Mouse (Mus musculus) stomach, postnatal 0 days (tissue): Measurements from ENCODE around the gene 3110040M04Rik. TPM values are rescaled to one million over a fixed set of nuclear protein-coding genes. Genes with fewer than 3 reads are reported as not detected.
"Not testable (repeated sequence)": the region's sequence is repeated elsewhere in the genome, so short reads cannot be mapped to it uniquely, and the experiment has no call there.

Source experiments
- ATAC-seq: fragments of 200-750 bp; cut with Nextera tagmentation; 2 replicates; pipeline ENCODE4 v1.8.0; 2017; ENCODE audit not compliant: low FRiP score, low TSS enrichment
- DNase-seq: peaks from one replicate; pipeline ENCODE4 v3.0.0-alpha.2; 2016; ENCODE audit warnings: low spot score
- H3K27ac ChIP-seq: fragments of 300-500 bp; sonication (generic); replicated peaks from 2 replicates; pipeline ENCODE4 v1.5.1; 2014; ENCODE audit warnings: mild to moderate bottlenecking, control low read depth
- H3K27me3 ChIP-seq: fragments of 300-500 bp; sonication (generic); 2 replicates; pipeline ENCODE4 v1.6.1; 2014; ENCODE audit warnings: low read length; ENCODE audit not compliant: control insufficient read depth, insufficient read depth
- H3K36me3 ChIP-seq: fragments of 300-500 bp; sonication (generic); 2 replicates; pipeline ENCODE4 v1.6.1; 2014; ENCODE audit warnings: low read length, mixed read lengths; ENCODE audit not compliant: control insufficient read depth, insufficient read depth
- H3K4me1 ChIP-seq: fragments of 300-500 bp; sonication (generic); replicated peaks from 2 replicates; pipeline ENCODE4 v1.6.1; 2014; ENCODE audit warnings: antibody characterized with exemption; ENCODE audit not compliant: control insufficient read depth, insufficient read depth
- H3K4me2 ChIP-seq: fragments of 300-500 bp; sonication (generic); replicated peaks from 2 replicates; pipeline ENCODE4 v1.6.1; 2014; ENCODE audit warnings: low read depth, mild to moderate bottlenecking, control low read depth, moderate library complexity
- H3K4me3 ChIP-seq: fragments of 300-500 bp; sonication (generic); 2 replicates; pipeline ENCODE4 v1.5.1; 2014; ENCODE audit warnings: low read depth, low read length, control low read depth
- H3K9ac ChIP-seq: fragments of 300-500 bp; sonication (generic); 2 replicates; pipeline ENCODE4 v1.6.1; 2014; ENCODE audit warnings: mild to moderate bottlenecking, low read length, control low read depth, mixed read lengths
- H3K9me3 ChIP-seq: fragments of 300-500 bp; sonication (generic); 2 replicates; pipeline ENCODE4 v1.6.1; 2016; ENCODE audit warnings: low read length; ENCODE audit not compliant: control insufficient read depth
- CTCF ChIP-seq: IDR thresholded peaks from 2 replicates; pipeline ENCODE4 v1.5.1; 2016; ENCODE audit warnings: antibody characterized with exemption, low read depth, mild to moderate bottlenecking, moderate library complexity
- EP300 ChIP-seq: optimal IDR thresholded peaks from 2 replicates; pipeline ENCODE3; 2016; ENCODE audit warnings: antibody characterized with exemption
- WGBS: fragments of 180-500 bp; shearing (Covaris S2); extraction: QIAGEN DNeasy Blood & Tissue Kit; methylation state at CpG from one replicate; pipeline ENCODE4 v1.1.7; 2014; 5-methylcytosine and 5-hydroxymethylcytosine counted together
- polyA plus RNA-seq: library from polyadenylated mRNA; unstranded; fragments of >200 nt; fragmentation: Nextera tagmentation; extraction: Ambion mirVana; gene quantifications from 2 replicates; pipeline ENCODE4 v1.2.1, GENCODE M21; 2015

Gene 3110040M04Rik
- not detected in 2 replicates for polyA plus RNA-seq

DNA sequence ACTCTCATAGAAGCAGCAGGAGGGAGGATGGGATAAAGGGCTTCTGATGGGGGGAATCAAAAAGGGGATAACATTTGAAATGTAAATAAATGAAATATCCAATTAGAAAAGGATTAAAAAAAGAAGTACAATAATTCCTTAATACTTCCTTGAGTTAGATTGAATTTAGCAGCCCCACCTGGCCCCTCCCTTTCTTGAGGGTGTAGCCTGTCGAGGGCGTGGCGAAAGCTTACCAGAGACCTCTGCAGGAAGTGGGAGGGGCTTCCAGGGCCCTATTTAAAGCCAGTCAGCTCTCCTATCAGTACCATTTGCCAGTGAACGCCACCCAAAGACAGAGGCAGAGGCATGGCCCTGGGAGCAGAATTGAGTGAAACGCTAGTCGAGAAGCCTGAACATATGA is at the start of gene 3110040M04Rik:
Gene 3110040M04Rik, plus strand, starts transcription at position 304 of the 400 bp plus-strand sequence.
- not testable (repeated sequence) for DNase-seq, H3K4me3 ChIP-seq, H3K27ac ChIP-seq, H3K27me3 ChIP-seq, ATAC-seq, H3K4me1 ChIP-seq, H3K9ac ChIP-seq, H3K36me3 ChIP-seq, H3K9me3 ChIP-seq, H3K4me2 ChIP-seq
- WGBS = no CpG with 5 or more reads among the region's 6 CpGs

DNA sequence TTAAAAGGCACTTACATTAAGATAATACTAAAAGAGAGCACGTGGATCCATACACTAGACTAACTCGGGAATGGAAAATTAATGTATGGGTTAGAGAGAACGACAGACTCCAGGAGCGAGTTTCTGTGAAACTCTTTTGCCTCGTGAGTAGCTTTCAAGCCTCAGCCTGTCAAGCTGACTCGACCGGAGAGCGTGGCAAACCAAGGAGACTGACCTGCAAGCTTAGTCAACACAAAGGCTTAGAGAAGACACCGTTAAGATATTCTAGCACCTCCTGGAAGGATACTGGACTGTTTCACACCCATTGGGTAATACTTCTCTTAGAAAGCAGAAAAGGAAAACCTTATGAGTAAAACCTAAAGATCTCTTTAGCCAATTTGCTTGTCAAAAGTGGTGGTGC is 49.8 kb upstream of the 3110040M04Rik start:
- not testable (repeated sequence) for H3K4me2 ChIP-seq, H3K4me1 ChIP-seq, H3K27ac ChIP-seq, H3K9me3 ChIP-seq, H3K4me3 ChIP-seq, DNase-seq, H3K9ac ChIP-seq, H3K36me3 ChIP-seq, ATAC-seq, H3K27me3 ChIP-seq
- 76% methylated on average over 9 of the region's 9 CpGs for WGBS

DNA sequence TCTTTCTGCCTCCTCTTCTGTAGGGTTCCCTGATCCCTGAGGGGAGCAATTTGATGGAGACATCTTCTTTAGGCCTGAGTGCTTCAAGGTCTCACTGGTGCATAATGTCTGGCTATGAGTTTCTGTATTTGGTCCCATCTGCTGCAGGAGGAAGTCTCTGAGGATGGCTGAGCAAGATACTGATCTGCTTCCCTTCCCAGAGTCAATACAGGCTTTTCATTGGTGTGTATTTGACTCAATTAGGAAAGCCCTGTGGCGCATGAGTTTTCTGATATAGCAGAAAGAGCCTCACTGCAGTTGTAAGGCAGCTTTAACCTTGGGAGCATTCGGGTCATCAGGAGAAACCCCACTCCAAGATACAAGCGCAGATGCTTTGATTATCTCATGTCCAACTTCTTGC is 47.8 kb upstream of the 3110040M04Rik start:
- Histone ChIP-seq H3K9me3 (no peaks in the 10 kb centered on the region), H3K36me3 (no peaks in the 10 kb centered on the region), H3K9ac (no peak overlapping the region), H3K4me2 (no peak overlapping the region), H3K27ac (no peak overlapping the region), H3K4me1 (no peaks in the 10 kb centered on the region), H3K4me3 (no peak overlapping the region), H3K27me3 (no peaks in the 10 kb centered on the region)
- DNase-seq = no peak
- TF ChIP-seq CTCF = no peak
- no peak for ATAC-seq
- WGBS = 87% methylated on average over 3 of the region's 3 CpGs

DNA sequence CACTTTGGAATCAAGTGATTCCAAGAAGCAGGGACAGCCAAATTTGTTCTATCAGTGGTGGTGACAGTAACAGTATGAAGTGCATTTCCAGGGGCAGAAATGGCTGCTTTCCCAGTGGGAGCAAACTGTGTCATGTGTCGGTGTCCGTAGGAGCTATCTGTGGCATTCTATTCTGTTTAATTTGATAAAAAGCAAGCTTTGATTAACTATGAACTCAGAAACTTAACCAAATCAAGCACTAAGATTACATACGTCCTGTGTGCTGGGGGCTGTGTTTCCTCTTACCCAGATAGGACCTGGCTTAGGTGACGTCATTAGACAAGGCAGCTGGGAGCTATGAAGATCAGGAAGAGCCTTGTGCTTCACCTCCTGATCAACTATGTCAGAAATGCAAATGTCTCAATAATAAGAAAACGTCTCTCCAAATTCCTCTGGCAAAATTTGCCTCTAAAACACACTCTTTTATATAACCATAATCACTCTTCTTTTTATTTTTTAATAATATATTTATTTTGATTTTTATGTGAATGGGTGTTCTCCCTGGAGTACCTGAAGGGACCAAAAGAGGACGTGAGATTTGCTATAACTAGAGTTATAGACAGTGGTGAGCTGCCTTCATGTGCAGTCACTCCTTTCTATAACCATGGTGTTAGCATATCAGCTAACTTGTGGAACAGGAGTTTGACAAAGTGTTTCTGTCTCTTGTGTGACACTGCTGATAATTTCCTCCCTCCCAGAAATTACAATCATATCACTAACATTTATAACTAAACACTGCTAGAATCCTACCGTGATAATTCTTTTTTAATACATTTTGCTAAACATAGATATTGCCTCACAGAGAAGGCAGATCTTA is 46.9 kb upstream of the 3110040M04Rik start:
- TF ChIP-seq EP300 = no peak
- no peak for TF ChIP-seq CTCF
- WGBS = 63% methylated on average over 7 of the region's 7 CpGs
- no peak for ATAC-seq
- Histone ChIP-seq H3K4me2 (no peak overlapping the region), H3K27ac (no peak overlapping the region), H3K9ac (no peak overlapping the region), H3K27me3 (no peaks in the 10 kb centered on the region), H3K36me3 (no peaks in the 10 kb centered on the region), H3K9me3 (no peaks in the 10 kb centered on the region), H3K4me1 (no peaks in the 10 kb centered on the region), H3K4me3 (no peak overlapping the region)
- DNase-seq = no peak

DNA sequence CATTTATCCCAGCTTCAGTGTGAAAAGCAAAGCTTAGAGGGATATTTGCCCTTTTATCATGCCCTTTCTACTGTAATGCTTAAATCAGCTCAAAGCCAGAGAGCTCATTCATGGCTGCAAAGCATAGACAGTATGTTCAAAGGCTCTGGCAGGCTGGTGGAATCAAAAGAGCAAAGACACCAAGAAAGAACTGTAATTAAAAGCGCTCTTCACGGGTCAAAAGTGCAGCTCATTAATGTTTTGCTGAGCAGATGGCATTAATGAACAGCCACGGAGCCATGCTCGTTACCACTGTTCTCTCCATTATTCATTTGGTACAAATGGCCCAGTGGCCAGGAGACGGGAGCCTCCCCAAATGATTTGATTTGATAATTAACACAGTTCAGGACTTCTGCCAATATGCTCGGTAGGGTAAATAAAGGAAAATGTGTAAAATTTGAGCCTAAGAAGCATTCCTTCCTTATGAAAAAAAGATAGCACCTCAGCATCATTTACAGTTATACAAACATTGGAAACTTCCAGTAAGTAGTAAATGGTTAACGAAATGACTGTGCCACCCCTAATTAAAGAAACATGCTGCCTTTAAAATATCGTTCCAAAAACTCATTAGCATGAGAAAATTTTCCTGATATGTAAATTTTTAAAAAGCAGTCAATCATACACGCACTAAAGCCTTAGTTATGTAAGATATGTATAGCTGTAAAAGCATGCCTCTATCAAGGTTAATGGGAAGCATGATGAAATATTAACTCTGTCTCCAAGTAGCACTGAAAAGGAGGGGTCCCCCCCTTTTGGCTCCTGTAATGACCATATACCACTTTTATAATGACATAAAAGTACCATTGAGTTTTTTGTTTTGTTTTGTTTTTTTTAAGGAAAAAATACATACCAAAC is 45.7 kb upstream of the 3110040M04Rik start:
- no peak for DNase-seq
- H3K9ac ChIP-seq = no peak overlapping the region

More for the DNA sequence above, 45.7 kb upstream of the 3110040M04Rik start:
- Histone ChIP-seq H3K4me3 (no peak overlapping the region), H3K4me2 (no peak overlapping the region), H3K27me3 (no peaks in the 10 kb centered on the region), H3K4me1 (no peaks in the 10 kb centered on the region), H3K36me3 (no peaks in the 10 kb centered on the region), H3K27ac (no peak overlapping the region), H3K9me3 (no peaks in the 10 kb centered on the region)
- TF ChIP-seq EP300 = no peak
- no peak for TF ChIP-seq CTCF
- no peak for ATAC-seq
- 68% methylated on average over 9 of the region's 9 CpGs for WGBS
